Mouse (Mus musculus) intestine, embryonic 16.5 days (tissue): ENCODE measurements around the gene Dock10. TPM values are rescaled to one million over a fixed set of nuclear protein-coding genes. Genes with fewer than 3 reads are reported as not detected.

Experiments
- ATAC-seq: fragments of 200-750 bp; cut with Nextera tagmentation; 2 replicates; pipeline ENCODE4 v1.8.0; 2017; ENCODE audit warnings: moderate TSS enrichment, moderate library complexity
- H3K27ac ChIP-seq: fragments of 300-500 bp; sonication (generic); 2 replicates; pipeline ENCODE4 v1.5.1; 2014; ENCODE audit warnings: mild to moderate bottlenecking, low read length
- H3K27me3 ChIP-seq: fragments of 300-500 bp; sonication (generic); replicated peaks from 2 replicates; pipeline ENCODE4 v1.6.1; 2014; ENCODE audit warnings: low read length, control low read depth, mixed read lengths; ENCODE audit not compliant: control insufficient read depth, insufficient read depth
- H3K36me3 ChIP-seq: fragments of 300-500 bp; sonication (generic); 2 replicates; pipeline ENCODE4 v1.6.1; 2014; ENCODE audit warnings: low read length, control low read depth; ENCODE audit not compliant: control insufficient read depth, insufficient read depth
- H3K4me1 ChIP-seq: fragments of 300-500 bp; sonication (generic); 2 replicates; pipeline ENCODE4 v1.6.1; 2014; ENCODE audit warnings: low read length, control low read depth, mixed read lengths; ENCODE audit not compliant: control insufficient read depth, insufficient read depth
- H3K4me2 ChIP-seq: fragments of 300-500 bp; sonication (generic); 2 replicates; pipeline ENCODE4 v1.6.1; 2014; ENCODE audit warnings: low read depth, low read length, control low read depth
- H3K4me3 ChIP-seq: fragments of 300-500 bp; sonication (generic); 2 replicates; pipeline ENCODE4 v1.5.1; 2014; ENCODE audit warnings: mild to moderate bottlenecking, low read length
- H3K9ac ChIP-seq: fragments of 300-500 bp; sonication (generic); 2 replicates; pipeline ENCODE4 v1.6.1; 2014; ENCODE audit warnings: low read depth, low read length
- H3K9me3 ChIP-seq: fragments of 300-500 bp; sonication (generic); 2 replicates; pipeline ENCODE4 v1.6.1; 2016; ENCODE audit warnings: low read length, control low read depth; ENCODE audit not compliant: control insufficient read depth
- WGBS: fragments of 180-500 bp; shearing (Covaris S2); extraction: QIAGEN DNeasy Blood & Tissue Kit; methylation state at CpG from one replicate; pipeline ENCODE4 v1.1.7; 2014; 5-methylcytosine and 5-hydroxymethylcytosine counted together
- polyA plus RNA-seq: library from polyadenylated mRNA; unstranded; fragments of >200 nt; fragmentation: Nextera tagmentation; extraction: Ambion mirVana; gene quantifications from 2 replicates; pipeline ENCODE4 v1.2.1, GENCODE M21; 2015

The Dock10 gene
- polyA plus RNA-seq, 1 experiment from 2014 or later = 3.7 TPM

DNA sequence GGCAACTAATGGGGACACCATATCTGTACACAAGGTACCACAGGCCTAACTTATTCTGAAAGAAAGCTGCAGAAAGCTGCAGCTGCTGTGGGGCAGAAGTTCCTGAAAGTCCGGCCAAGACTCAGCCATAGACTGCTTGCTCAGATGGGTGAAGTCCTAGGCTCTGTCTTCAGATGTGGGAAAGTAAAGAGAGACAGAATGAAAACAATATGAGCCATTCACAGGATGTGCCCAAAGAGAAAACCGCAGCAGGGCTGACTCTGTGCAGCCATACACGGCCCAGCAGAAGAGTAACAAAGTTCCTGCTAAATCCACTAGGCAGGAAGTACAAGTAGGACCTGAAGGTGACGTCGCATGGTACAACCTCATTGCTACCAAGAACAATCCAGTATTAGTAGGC, 27.7 kb downstream of the Dock10 start:
- Histone ChIP-seq H3K27ac (no peak overlapping the region), H3K4me3 (no peak overlapping the region), H3K4me2 (no peak overlapping the region), H3K36me3 (no peaks in the 10 kb centered on the region), H3K9ac (no peak overlapping the region), H3K27me3 (no peaks in the 10 kb centered on the region), H3K4me1 (no peaks in the 10 kb centered on the region), H3K9me3 (no peaks in the 10 kb centered on the region)
- ATAC-seq = no peak
- WGBS = 81% methylated on average over 5 of the region's 5 CpGs

DNA sequence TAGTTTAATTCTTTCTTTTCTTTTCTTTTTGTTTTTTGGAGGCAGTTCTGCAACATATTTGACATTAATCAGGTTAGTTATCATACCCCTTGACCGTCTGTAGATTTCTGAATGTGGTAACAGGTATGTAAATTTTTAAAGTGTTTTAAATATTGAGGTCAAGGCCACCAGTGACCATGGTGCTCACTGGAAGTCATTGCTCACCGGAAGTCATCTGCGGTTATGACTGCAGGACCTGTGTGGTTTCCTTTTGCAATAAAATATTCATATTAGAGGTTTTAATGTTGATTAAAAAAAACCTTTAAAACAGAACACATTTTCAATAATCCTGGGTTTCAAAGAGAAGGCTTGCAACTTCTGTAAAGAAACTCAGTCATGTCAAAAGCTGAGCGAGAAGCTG, 28.2 kb downstream of the Dock10 start:
- H3K9me3 ChIP-seq = no peaks in the 10 kb centered on the region
- no peak overlapping the region for H3K9ac ChIP-seq
- H3K27ac ChIP-seq = no peak overlapping the region
- no peaks in the 10 kb centered on the region for H3K4me1 ChIP-seq
- ATAC-seq = no peak
- H3K36me3 ChIP-seq = no peaks in the 10 kb centered on the region
- no peaks in the 10 kb centered on the region for H3K27me3 ChIP-seq
- H3K4me2 ChIP-seq = no peak overlapping the region
- no peak overlapping the region for H3K4me3 ChIP-seq
- WGBS = 87% methylated on average over 4 of the region's 4 CpGs

DNA sequence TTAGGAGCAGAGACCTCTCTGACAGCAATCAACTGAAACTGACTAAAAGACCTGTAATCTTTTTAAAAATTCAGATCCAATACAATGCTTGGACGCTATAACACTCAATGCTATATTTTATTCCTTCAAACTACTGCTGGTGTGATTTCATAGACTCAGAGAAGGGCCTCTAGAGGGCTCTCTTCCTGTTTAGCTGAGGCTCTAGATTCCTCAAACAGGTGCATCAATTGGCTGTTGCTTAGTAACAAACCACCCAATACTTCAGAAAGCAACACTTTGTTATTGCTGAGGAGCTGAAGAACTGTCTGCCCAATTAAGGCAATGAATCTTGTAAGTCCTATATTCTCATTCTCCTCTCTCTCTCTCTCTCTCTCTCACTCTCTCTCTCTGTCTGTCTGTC, 30.1 kb downstream of the Dock10 start:
- H3K9me3 ChIP-seq = no peaks in the 10 kb centered on the region
- H3K4me1 ChIP-seq = no peaks in the 10 kb centered on the region
- ATAC-seq = no peak
- 49% methylated on average over 1 of the region's 1 CpGs for WGBS
- no peak overlapping the region for H3K4me3 ChIP-seq
- no peak overlapping the region for H3K4me2 ChIP-seq
- no peak overlapping the region for H3K9ac ChIP-seq
- no peaks in the 10 kb centered on the region for H3K27me3 ChIP-seq
- H3K27ac ChIP-seq = no peak overlapping the region
- no peaks in the 10 kb centered on the region for H3K36me3 ChIP-seq

DNA sequence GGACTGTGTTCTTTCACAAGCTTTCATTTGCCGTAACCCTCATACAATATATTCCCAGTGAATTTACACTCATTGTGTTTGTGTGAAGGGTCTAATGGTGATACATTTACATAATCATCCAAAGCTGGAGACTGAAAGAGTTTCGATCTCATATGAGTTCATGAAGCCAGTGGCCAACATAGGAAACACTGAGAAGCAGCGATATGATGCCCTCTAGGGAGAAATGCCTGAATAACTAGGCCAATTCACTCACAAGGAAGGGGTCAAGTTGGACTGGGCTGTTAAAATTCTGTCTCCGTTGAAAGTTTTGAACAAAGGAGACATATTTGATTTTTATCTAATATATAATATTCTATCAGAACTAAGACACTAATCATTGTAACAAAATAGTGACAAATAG, 30.9 kb downstream of the Dock10 start:
- no peak for ATAC-seq
- H3K27ac ChIP-seq = no peak overlapping the region
- H3K9ac ChIP-seq = no peak overlapping the region
- H3K9me3 ChIP-seq = no peaks in the 10 kb centered on the region
- no peak overlapping the region for H3K4me3 ChIP-seq
- H3K4me2 ChIP-seq = no peak overlapping the region
- no peaks in the 10 kb centered on the region for H3K4me1 ChIP-seq
- WGBS = 81% methylated on average over 4 of the region's 4 CpGs
- no peaks in the 10 kb centered on the region for H3K27me3 ChIP-seq
- no peaks in the 10 kb centered on the region for H3K36me3 ChIP-seq

DNA sequence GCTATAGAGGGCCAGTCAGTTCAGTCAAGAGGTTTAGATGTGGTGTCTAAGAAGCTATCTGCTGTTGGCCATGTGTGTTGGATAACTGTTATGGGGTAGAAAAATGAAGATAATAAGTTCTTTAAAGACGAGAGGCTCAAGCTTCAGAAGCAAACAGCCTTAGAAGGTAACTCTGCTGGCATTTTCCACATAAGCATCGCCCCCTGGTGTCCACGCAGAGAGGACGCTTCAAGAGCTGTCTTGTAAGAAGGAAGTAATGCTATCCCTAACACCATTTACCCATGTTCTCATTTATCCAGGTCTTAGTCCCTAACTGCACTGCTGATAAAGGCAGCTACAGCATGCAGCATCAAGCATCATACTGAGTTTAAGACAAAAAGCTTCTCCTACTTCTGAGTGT, 35.7 kb downstream of the Dock10 start:
- Histone ChIP-seq H3K27me3 (no peaks in the 10 kb centered on the region), H3K4me2 (no peak overlapping the region), H3K9me3 (no peaks in the 10 kb centered on the region), H3K4me1 (no peaks in the 10 kb centered on the region), H3K4me3 (no peak overlapping the region), H3K36me3 (no peaks in the 10 kb centered on the region), H3K9ac (no peak overlapping the region), H3K27ac (no peak overlapping the region)
- ATAC-seq = no peak
- 26% methylated on average over 4 of the region's 4 CpGs for WGBS

DNA sequence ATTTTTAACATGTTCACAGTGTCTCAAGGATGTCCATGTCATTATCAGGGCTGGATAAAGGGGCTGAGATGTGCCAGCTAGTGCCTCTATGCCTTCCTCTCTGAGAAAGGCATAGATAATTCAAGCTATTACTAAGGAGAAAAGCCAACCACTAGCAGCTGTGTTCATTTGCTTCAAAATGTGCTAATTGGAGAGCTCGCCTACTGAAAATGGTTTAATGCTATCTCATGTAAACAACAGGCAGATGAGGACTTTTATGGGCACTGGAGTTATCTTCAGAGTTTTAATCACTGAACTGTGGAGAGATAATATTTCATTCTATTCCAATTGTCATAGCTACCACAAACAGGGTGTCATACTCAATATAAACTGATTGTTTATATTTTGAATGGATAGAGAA, 36.3 kb downstream of the Dock10 start:
- Histone ChIP-seq H3K27me3 (no peaks in the 10 kb centered on the region), H3K4me3 (no peak overlapping the region), H3K4me2 (no peak overlapping the region), H3K4me1 (no peaks in the 10 kb centered on the region), H3K36me3 (no peaks in the 10 kb centered on the region), H3K9ac (no peak overlapping the region), H3K9me3 (no peaks in the 10 kb centered on the region), H3K27ac (no peak overlapping the region)
- 53% methylated on average over 1 of the region's 1 CpGs for WGBS
- no peak for ATAC-seq

DNA sequence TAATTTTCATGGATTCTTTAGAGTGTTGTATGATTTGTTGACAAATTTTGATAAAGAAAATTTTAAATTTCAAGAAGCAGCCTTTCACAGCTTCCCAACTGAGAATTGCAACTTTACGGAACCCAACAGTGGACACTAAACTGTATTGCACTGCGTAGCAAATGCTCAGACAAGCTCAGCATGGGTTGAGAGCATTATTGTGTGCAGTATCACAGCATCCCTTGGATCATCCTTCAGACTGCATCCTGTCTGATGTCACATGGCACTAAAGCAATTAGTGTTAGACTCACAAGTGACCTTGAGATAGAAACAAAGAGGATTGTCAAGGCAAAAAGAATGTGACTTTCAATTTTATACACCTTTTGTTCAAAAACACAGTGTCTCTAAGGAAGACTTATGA, 37.1 kb downstream of the Dock10 start:
- WGBS = 88% methylated on average over 2 of the region's 2 CpGs
- no peak overlapping the region for H3K4me3 ChIP-seq
- no peaks in the 10 kb centered on the region for H3K4me1 ChIP-seq
- H3K4me2 ChIP-seq = no peak overlapping the region
- ATAC-seq = no peak
- H3K27ac ChIP-seq = no peak overlapping the region
- no peak overlapping the region for H3K9ac ChIP-seq
- H3K36me3 ChIP-seq = no peaks in the 10 kb centered on the region
- H3K27me3 ChIP-seq = no peaks in the 10 kb centered on the region
- no peaks in the 10 kb centered on the region for H3K9me3 ChIP-seq

DNA sequence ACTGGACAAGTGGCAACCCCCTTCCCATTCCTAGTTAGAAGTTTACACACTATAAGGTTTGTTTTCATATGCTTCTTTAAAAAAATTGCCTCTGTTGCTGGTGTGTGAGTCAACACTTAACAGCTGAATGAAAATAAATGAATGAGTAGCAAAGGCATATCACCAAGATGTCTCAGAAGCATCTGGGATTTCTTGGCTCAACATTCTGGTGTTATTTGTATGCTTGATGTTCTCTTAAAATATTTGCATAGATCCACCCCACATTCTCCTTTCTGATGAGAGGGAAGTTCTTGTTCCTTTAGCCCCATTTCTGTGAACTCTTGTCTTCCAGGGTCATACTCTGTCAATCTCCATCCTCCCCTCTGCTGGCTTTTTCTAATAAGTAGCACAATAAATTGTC, 38.2 kb downstream of the Dock10 start:
- Histone ChIP-seq H3K9me3 (no peaks in the 10 kb centered on the region), H3K9ac (no peak overlapping the region), H3K27me3 (no peaks in the 10 kb centered on the region), H3K36me3 (no peaks in the 10 kb centered on the region), H3K4me1 (no peaks in the 10 kb centered on the region), H3K4me2 (no peak overlapping the region), H3K4me3 (no peak overlapping the region), H3K27ac (no peak overlapping the region)
- ATAC-seq = no peak

DNA sequence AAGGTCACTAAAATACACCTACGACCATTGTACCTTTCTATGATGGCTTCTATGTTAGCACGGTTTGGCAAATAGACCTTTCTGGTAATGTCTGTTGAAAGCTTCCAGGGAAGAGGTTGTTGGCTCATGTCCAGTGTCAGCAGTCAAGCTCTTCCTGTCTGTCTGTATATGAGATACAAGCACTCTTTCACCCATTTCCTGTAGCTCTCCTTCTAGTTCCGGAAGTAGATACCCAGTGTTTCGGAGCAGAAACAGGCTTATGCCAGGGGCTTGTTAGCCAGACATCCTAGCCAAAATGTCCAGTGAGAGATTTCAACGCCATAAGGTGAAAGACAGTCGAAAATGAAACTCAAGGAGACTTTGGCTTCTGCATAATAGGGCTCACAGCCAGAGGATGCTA, 38.9 kb downstream of the Dock10 start:
- H3K4me2 ChIP-seq = no peak overlapping the region
- no peaks in the 10 kb centered on the region for H3K27me3 ChIP-seq
- H3K4me1 ChIP-seq = no peaks in the 10 kb centered on the region
- no peaks in the 10 kb centered on the region for H3K9me3 ChIP-seq
- no peak overlapping the region for H3K4me3 ChIP-seq
- H3K27ac ChIP-seq = no peak overlapping the region
- no peaks in the 10 kb centered on the region for H3K36me3 ChIP-seq
- 71% methylated on average over 6 of the region's 6 CpGs for WGBS
- ATAC-seq = no peak
- H3K9ac ChIP-seq = no peak overlapping the region

DNA sequence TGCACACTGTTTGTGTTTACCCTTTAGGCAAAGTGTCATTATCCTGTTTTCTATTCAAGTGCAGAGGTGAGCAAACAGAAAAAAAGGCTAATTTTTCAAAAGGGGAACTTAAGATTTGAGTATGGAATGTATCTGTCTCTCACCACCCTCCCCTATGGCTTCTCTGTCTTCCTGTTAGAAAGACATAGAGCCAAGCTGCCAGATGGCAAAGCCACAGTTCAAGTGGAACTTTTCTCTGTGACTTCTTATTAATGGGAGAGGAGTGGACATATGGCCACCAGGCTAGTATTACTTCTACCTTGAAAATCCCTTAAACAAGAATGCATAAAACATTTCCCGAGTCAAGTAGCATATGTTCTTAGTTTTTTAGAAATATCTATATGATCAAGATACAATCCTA, 39.7 kb downstream of the Dock10 start:
- ATAC-seq = no peak

More for the DNA sequence above, 39.7 kb downstream of the Dock10 start:
- Histone ChIP-seq H3K36me3 (no peaks in the 10 kb centered on the region), H3K4me2 (no peak overlapping the region), H3K4me3 (no peak overlapping the region), H3K9ac (no peak overlapping the region), H3K27me3 (no peaks in the 10 kb centered on the region), H3K9me3 (no peaks in the 10 kb centered on the region), H3K27ac (no peak overlapping the region), H3K4me1 (no peaks in the 10 kb centered on the region)
- 88% methylated on average over 1 of the region's 1 CpGs for WGBS
